Mouse (Mus musculus) cerebral cortex, adult 2 months (tissue): ENCODE results near the gene Commd6.

Experiments used
- WGBS: fragments of 180-500 bp; shearing (Covaris S2); methylation state at CpG from one replicate; pipeline ENCODE4 v1.1.7; 2018; 5-methylcytosine and 5-hydroxymethylcytosine counted together

Gene Commd6

GRCm38 (mm10) chr14:101608519-101609368, 31.7 kb downstream of the Commd6 start, which contains the start of gene Tbc1d4:
TSS of gene Tbc1d4 (minus strand) at chr14:101609191.
- under 1% methylated on average over 62 of the region's 62 CpGs for WGBS

DNA sequence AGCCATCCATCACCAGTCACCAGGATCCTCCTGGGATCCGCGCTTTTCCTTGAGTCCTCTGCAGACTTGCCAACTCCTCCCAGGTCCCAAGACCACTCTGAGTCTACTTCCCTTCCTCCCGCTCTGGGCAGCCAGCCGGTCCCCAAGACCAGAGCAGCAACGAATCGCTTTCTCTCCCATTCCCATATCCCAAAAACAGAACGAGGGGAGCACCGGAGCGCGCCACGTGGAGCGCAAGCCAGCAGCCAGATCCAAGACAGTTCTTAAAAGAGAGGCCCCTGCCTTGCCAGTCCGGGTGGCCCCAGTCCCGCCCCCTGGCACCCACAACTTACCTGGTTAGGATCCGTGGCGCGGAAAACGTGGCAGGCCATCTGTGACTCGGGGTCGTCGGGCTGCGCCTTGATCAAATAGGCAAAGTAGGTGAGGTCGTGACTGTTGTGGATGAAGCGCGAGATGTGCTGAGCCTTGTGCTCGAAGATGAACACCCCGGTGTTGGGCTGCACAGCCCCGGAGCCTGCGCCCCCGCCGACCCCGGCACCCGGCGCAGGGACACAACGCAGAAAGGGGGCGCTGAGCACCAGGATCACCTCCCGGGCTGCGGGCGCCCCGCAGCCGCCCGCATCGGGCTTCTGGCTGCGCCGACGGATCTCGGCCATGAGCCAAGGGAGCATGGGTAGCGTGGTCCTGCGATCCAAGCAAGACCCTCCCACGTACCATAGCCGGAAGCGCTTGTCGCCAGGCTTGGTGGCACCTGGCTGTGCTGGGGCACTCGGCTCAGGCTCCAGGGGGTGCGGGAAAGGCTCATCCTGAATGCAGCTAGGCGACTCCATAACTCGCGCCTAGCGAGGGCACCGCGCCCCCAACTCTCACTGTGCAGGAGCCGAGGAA, 32.6 kb downstream of the Commd6 start:
- WGBS, result under 1% methylated on average over 62 of the region's 62 CpGs

GRCm38 (mm10) chr14:101605843-101606242, 34.6 kb downstream of the Commd6 start:
- 75% methylated on average over 2 of the region's 2 CpGs for WGBS

DNA sequence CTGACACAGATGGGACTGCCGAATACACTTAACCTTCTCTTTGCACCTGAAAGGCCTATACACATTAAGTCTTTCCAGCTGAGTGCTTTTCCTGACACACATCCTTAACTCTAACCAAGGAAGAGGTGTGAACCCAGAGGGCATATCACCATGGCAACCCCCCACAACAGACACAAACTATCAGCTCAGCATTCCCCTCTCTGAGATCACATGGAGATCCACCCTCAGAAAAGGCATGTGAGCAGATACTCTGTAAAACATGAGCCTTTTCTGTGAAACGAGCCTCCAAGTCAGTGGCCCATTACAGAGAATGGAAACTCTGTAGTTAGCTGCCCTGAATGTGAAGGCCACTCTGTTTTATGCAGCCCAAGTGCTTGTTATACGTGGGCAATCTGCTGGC, 37.6 kb downstream of the Commd6 start:
- WGBS, result 74% methylated on average over 3 of the region's 3 CpGs

DNA sequence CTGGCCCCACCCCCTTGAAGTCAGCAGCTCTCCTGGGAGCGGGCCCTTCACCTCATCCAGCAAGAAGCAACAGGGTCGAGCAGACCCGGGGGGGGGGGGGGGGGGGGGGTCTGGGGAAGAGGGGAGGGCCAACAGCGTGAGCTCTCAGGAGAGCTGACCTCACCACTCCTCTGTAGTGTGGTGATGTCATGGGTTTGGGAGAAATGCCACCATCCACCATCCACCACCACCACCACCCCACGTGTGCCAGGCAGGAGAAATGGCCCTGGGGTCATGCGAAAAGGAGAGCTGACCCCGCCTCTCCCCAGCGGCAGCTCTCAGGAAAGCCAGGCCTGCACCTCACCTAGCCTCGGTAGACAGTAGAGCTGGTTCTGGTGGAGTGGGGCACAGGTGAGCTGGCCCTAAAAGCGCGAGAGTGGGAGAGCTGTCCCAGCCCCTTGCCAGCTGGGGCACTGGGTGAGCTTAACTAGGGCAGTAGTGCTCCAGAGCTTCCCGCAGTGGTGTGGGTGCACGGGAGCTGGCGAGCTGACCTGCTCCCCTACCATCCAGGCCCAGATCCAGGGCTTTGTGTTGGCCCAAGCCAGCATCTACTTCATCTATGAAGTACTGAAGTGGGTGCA, 43.3 kb downstream of the Commd6 start:
- WGBS, result 88% methylated on average over 13 of the region's 14 CpGs

DNA sequence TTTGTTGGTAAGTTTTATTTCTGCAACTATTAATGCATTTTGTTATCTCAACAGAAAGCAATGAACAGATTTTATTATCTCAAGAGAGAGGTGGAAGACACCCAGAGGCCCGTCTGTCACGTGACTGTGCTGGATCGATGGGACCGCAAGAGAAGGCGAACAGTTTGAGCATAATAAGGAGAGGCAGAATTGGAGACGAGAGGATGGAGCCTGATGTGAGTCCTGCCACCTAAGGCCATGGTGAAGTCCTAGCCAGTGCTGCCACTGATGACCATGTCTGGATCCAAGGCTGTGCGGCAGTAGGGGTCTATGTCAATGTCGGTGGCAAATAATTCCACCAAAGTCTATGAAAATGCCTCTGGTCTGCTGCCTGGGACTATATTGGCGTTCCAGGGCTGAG, 43.8 kb downstream of the Commd6 start:
- 97% methylated on average over 9 of the region's 9 CpGs for WGBS

DNA sequence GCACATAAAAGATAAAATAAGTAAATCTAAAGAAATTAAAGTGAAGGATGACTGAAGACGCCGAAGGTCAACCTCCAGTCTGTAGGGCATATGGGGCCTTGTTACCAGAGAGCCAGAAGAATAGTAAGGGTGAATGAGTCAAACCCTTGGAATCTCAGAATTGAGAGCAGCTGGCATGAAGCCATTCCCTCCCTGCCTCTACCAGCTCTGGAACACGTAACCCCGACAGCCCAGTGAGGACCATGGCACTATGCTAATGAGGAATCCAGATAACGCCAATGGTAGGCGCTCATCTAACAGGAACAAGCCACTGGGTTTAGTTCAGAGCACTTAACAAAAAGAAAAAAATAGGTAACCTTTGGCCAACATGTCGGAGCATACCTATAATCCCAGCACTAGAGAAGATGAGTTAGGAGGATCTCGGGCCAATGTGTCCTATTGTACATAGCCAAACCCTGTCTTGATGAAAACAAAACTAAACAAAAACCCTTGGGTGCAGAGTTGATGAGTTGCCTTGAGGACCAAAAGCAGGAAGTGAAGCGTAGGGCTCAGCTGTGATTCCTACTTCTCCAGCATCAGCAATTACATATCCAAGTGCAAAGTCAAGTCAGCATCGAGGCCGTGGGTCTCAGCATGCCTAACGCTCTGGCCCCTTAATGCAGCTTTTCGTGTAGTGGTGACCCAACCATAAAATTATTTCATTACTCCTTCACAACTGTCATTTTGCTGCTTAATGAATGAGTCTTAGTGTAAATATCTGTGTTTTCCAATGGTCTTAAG, 45.0 kb downstream of the Commd6 start:
- WGBS, result 93% methylated on average over 13 of the region's 13 CpGs

DNA sequence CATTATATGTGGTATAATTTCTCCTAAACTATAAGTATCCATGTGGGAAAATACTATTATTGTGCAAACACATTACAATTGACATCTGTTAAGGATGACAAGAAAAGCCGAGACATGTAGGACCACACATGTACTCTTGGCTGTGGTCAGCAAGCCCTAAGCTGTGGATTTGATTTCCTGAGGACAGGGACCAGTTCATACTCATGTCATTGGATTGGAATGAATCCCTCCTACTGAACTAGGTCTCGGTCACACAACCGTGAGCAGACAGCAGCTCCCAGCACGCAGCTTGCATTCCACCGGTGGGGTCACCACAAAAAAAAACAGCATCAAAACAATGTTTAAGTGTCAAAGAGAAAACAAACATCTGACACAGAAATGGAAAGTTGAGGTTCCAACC, 46.5 kb downstream of the Commd6 start:
- 79% methylated on average over 5 of the region's 5 CpGs for WGBS

- 90% methylated on average over 7 of the region's 7 CpGs for WGBS
Observed at GRCm38 (mm10) chr14:101593340-101593739, 47.1 kb downstream of the Commd6 start.

DNA sequence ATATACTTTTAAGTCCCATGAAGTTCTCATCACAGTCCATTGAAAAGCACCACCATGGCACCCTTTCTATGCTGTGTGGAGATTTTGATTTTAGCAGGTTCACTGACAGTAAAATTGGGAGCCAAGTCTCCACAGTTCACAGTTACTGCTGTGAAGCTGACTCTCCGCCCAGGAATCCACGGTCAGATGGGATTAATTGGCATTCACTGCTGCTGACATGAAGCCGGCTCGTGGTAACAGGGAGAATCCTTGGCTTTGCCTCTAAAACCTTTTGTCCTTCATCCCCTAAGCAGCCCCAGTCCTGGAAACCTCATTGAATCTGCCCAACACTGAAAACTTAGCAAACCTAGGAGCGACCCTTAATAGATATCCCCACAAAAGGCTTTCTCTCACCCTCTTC, 49.4 kb downstream of the Commd6 start:
- 77% methylated on average over 5 of the region's 5 CpGs for WGBS

DNA sequence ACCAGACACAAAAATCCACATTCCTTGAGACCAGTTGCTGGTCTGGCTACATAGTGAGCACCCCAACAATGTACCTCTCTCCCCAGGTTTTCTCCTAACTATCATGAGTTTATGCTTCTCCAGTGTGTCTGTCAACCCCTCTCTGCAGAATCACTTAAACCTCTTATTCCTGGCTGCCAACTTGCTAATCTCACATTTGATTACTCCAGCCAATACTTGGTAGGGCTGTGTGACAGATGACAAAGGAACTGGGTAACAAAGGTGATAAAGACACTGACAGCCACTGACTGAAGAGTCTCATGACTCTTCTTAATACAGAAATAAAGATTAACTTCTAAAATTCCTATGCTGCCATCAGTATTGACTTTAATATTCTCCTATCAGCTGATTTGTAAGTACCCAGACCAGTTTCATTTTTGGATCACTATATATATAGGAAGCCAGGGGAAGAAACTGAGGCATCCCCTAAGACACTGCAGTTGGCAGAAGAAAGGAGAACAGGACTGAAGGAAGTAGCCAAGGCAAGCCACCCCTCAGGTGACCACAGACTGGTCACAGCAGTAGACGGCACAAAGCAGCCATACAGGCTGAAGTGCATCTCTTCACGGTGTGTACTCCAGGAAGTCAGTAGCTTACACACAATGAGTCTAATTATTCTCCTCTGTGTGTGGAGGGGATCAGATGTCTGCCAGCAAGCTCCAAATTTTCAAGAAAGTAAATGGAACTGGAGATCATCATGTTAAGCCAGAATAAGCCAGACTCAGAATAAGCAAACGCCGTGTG, 52.1 kb downstream of the Commd6 start:
- 69% methylated on average over 3 of the region's 4 CpGs for WGBS

GRCm38 (mm10) chr14:101587366-101588040, 53.0 kb downstream of the Commd6 start:
- 78% methylated on average over 5 of the region's 6 CpGs for WGBS

DNA sequence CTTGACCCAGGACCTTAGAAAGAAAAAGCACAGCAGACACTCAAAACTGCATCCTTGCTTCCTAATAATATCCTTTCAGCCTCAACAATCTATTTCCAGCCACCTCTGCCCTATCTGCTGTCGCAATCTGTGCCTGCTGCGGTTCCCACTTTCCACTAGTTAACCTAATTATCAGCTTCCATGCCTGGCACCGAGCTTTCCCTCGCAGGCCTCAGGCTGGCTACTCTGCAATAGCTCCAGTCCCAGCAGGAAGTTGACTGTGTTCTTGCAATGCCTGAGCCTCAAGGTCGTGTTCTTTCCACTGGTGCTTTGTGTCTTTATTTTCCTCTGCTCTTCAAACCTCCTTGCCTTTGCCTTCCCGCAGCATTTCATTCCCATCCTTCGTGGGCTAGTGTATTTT, 54.4 kb downstream of the Commd6 start:
- 68% methylated on average over 7 of the region's 7 CpGs for WGBS
